Mouse (Mus musculus) forebrain, embryonic 11.5 days (tissue): ENCODE measurements around the gene Mogs. TPM values are rescaled to one million over a fixed set of nuclear protein-coding genes. Genes with fewer than 3 reads are reported as not detected.

Source experiments
- microRNA counts: library from miRNA; unstranded; fragments of <30 nt; microRNA quantifications from one replicate; lab custom pipeline; 2015
- microRNA-seq: library from miRNA; unstranded; fragments of <30 nt; microRNA quantifications from one replicate; pipeline ENCODE4, GENCODE M21; 2016; ENCODE audit not compliant: insufficient number of aligned reads
- polyA plus RNA-seq: library from polyadenylated mRNA; unstranded; fragments of >200 nt; fragmentation: Nextera tagmentation; extraction: Ambion mirVana; gene quantifications from 2 replicates; pipeline ENCODE4 v1.2.1, GENCODE M21; 2014

The Mogs gene
- polyA plus RNA-seq, 1 experiment from 2014 or later, result 37.1 TPM

MicroRNAs encoded within 50 kb of the gene (microRNA counts, 519-probe panel; counts per million panel counts)
- 31.2 counts per million for microRNA mmu-miR-3470a+mmu-miR-3470b (lab: Ali Mortazavi, UCI)

Small RNA genes lying within 50 kb of the gene (microRNA-seq; reads per million reads assigned to microRNA genes)
- gene Mir3470a, result not detected

Other genes with a start within 250 kb of the Mogs start
- 2.0 and 2.2 TPM in 2 replicates for gene Sema4f, start 175.7 kb upstream of the Mogs start, polyA plus RNA-seq
- 0.35 and 0.39 TPM in 2 replicates for gene M1ap, start 168.6 kb upstream of the Mogs start, polyA plus RNA-seq
- gene Dok1, start 82.0 kb upstream of the Mogs start, polyA plus RNA-seq, result 4.8 and 5.6 TPM in 2 replicates
- gene Loxl3, start 81.3 kb upstream of the Mogs start, polyA plus RNA-seq, result 9.2 and 9.9 TPM in 2 replicates
- 124 and 125 TPM in 2 replicates for gene Aup1, start 61.0 kb upstream of the Mogs start, polyA plus RNA-seq
- gene Htra2, start 60.2 kb upstream of the Mogs start, polyA plus RNA-seq, result 30.1 and 32.5 TPM in 2 replicates
- gene Dqx1, start 57.7 kb upstream of the Mogs start, polyA plus RNA-seq, result 0.85 and 1.3 TPM in 2 replicates
- gene Tlx2, start 45.2 kb upstream of the Mogs start, polyA plus RNA-seq, result not detected in 2 replicates
- gene Pcgf1, start 37.6 kb upstream of the Mogs start, polyA plus RNA-seq, result 34.3 and 36.4 TPM in 2 replicates
- gene Lbx2, start 29.1 kb upstream of the Mogs start, polyA plus RNA-seq, result 0.40 TPM in 1 of 2 replicates, not detected in the other
- gene Ccdc142, start 13.9 kb upstream of the Mogs start, polyA plus RNA-seq, result 2.8 and 3.0 TPM in 2 replicates
- 2.5 and 3.0 TPM in 2 replicates for gene Gm42688, start 13.9 kb upstream of the Mogs start, polyA plus RNA-seq
- 116 and 123 TPM in 2 replicates for gene Mrpl53, start 6.5 kb upstream of the Mogs start, polyA plus RNA-seq
- 141 and 154 TPM in 2 replicates for gene Wbp1, start 6.1 kb downstream of the Mogs start, polyA plus RNA-seq
- gene Ino80b, start 9.9 kb downstream of the Mogs start, polyA plus RNA-seq, result 20.0 and 27.7 TPM in 2 replicates
- gene Rtkn, start 20.0 kb downstream of the Mogs start, polyA plus RNA-seq, result 17.8 and 23.0 TPM in 2 replicates
- 12.6 and 15.6 TPM in 2 replicates for gene Wdr54, start 40.9 kb downstream of the Mogs start, polyA plus RNA-seq
- 1.2 and 1.9 TPM in 2 replicates for gene 1700003E16Rik, start 40.9 kb downstream of the Mogs start, polyA plus RNA-seq
- gene Dctn1, start 50.4 kb downstream of the Mogs start, polyA plus RNA-seq, result 99.6 and 104 TPM in 2 replicates
- gene Slc4a5, start 104.3 kb downstream of the Mogs start, polyA plus RNA-seq, result 0.35 and 0.84 TPM in 2 replicates
- gene Mthfd2, start 210.4 kb downstream of the Mogs start, polyA plus RNA-seq, result 48.0 and 48.1 TPM in 2 replicates
- gene Mob1a, start 210.5 kb downstream of the Mogs start, polyA plus RNA-seq, result 69.7 TPM in 2 replicates
- gene Bola3, start 233.7 kb downstream of the Mogs start, polyA plus RNA-seq, result 128 and 140 TPM in 2 replicates